Mouse (Mus musculus) ES-Bruce4 (cell line): ENCODE data around the gene Rassf7.

Experiments
- CTCF ChIP-seq: IDR thresholded peaks from one replicate; pipeline ENCODE4 v1.8.1; 2011; ENCODE audit warnings: low read depth, low read length
- EP300 ChIP-seq: IDR thresholded peaks from 2 replicates; pipeline ENCODE4 v1.6.1; 2011; ENCODE audit warnings: low read depth, low read length; ENCODE audit not compliant: insufficient read depth
- POLR2A ChIP-seq: IDR thresholded peaks from one replicate; pipeline ENCODE4 v1.8.1; 2011; ENCODE audit warnings: low read length; ENCODE audit not compliant: insufficient read depth

DNA sequence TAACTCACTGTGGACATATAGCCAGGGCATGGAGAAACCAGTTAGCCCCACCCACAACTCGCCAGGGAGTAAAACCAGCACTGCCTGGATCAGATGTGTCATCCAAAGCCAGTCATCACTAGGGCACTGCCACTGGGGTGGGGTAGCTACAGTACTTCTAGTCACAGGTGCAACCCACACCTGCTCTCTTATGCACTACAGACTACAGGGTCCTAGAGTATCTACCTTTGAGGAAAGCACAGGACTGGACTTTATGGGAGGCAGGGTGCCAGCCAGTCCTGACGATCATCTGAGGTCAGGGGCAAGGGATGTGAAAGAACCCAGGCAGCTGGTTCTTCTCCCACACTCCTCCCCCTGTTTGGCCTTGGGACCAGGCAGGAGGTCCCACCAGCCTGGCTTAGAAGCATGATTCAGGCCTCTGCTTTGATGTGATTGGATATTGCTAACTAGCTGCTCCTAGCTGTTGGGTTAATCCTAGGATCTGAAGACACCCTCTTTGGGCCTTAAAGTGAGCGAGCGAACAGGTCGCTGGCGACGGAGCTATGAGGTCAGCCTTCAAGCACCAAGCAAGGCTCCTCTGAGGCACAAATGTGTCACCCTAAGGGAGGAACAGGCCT lies 47.7 kb upstream of the Rassf7 start:
- no peak for TF ChIP-seq CTCF
- TF ChIP-seq EP300, result no peak
- no peak for TF ChIP-seq POLR2A
